Mouse (Mus musculus): Measurements from ENCODE around the gene Rab3gap2. TPM values are rescaled to one million over a fixed set of nuclear protein-coding genes. Genes with fewer than 3 reads are reported as not detected.

Rab3gap2 gene
- polyA plus RNA-seq, 1 experiment from 2014 or later: 21.2 TPM

DNA sequence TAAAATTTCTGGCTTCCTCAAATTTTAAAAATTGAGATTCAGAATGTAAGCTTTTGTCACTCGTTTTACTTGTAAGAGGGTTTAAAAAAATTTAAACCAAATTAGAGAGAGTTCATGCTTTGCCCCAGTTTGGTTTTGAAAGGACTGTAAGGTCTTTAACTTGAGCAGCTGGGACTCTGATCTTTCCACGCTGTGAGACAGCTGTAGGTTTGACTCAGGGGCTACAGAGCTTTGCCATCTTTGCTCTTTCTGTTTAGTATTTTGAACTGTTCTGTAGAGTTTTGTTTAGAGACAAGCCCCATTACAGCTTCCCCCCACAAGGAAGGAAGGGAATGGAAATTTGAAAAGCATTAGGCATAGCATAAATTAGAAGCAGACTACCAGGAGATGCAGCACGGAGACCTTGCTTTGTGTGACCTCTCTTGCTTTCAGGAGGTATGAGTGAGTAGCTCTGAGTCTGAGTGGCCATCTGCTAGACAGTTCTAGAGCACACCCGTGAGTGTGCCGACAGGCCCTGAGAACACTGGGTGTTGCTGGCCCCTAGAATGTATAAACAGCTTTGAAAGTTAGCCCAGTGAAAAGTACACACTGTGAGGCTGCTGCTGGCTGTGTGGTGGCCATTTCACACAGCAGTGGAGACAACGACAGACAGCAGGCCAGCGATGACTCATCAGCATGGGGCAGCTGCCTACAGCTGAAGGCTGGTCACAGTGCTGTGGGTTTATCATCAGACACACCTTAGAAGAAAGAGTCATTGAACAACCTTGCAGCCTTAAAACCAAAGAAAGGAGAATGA, 25.7 kb downstream of the Rab3gap2 start:
- DNase-seq (ENCODE audit: low spot score) (no peak), ATAC-seq (replicated peaks; ENCODE audit: insufficient number of reproducible peaks, low FRiP score, low TSS enrichment, low read depth) (no peak)
- no peak overlapping the region for H3K27ac ChIP-seq (replicated peaks; ENCODE audit: low read depth, low read length)
- no peaks in the 10 kb centered on the region for H3K36me3 ChIP-seq (replicated peaks; ENCODE audit: control insufficient read depth, insufficient read depth, low read depth, low read length)
- no peak overlapping the region for H3K4me2 ChIP-seq (ENCODE audit: low read depth, low read length)
- H3K27me3 ChIP-seq (ENCODE audit: control insufficient read depth, insufficient read depth, low read length): no peaks in the 10 kb centered on the region
- no peaks in the 10 kb centered on the region for H3K4me1 ChIP-seq (ENCODE audit: control insufficient read depth, insufficient read depth, low read length)
- no peak overlapping the region for H3K4me3 ChIP-seq (ENCODE audit: low read depth, low read length)
- WGBS: 63% methylated on average over 7 of the region's 7 CpGs
- H3K9ac ChIP-seq (replicated peaks; ENCODE audit: low read length): no peak overlapping the region
- no peaks in the 10 kb centered on the region for H3K9me3 ChIP-seq (replicated peaks; ENCODE audit: control insufficient read depth, low read length)

DNA sequence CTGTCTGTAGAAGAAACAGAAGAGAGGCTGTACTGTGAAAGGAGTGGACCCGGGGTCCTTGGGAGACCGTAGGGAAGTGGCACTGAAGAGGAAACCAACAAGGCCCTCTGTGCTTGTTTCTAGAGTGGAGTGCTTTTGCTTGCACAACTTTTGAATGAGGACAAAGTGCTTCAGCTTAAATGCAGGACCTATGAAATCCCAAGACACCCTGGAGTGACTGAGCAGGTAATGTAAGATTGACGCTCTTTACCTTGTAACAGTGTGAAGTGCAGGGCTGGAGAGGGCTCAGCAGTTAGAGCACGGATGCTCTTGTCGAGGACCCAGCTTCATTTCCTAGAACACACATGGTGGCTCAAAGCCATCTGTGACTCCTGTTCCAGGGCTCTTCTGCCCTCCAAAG, 31.9 kb downstream of the Rab3gap2 start:
- no peak for ATAC-seq (replicated peaks; ENCODE audit: insufficient number of reproducible peaks, low FRiP score, low TSS enrichment, low read depth)
- Histone ChIP-seq H3K27me3 (ENCODE audit: control insufficient read depth, insufficient read depth, low read length) (no peaks in the 10 kb centered on the region), H3K4me1 (ENCODE audit: control insufficient read depth, insufficient read depth, low read length) (no peaks in the 10 kb centered on the region), H3K4me2 (ENCODE audit: low read depth, low read length) (no peak overlapping the region), H3K27ac (replicated peaks; ENCODE audit: low read depth, low read length) (no peak overlapping the region), H3K9me3 (replicated peaks; ENCODE audit: control insufficient read depth, low read length) (no peaks in the 10 kb centered on the region), H3K9ac (replicated peaks; ENCODE audit: low read length) (no peak overlapping the region), H3K4me3 (ENCODE audit: low read depth, low read length) (no peak overlapping the region), H3K36me3 (replicated peaks; ENCODE audit: control insufficient read depth, insufficient read depth, low read depth, low read length) (no peaks in the 10 kb centered on the region; the same call in 1 of the 2 replicates)
- WGBS: 94% methylated on average over 5 of the region's 5 CpGs
- DNase-seq (ENCODE audit: low spot score): no peak

DNA sequence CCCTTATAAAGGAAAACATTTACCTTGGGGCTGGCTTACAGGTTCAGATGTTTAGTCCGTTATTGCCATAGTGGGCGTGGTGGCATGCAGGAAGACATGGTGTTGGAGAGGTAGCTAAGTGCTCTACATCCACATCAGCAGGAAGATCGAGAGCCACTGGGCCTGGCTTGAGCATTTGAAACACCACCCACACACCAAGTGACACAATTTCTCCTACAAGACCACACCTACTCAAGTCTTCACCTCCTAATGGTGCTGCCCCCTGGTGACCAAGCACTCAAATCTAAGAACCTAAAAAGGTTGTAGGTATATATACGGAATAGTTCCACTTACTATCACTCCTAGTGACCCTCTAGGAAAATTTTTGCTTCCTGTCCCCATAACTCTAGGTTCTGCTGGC, 32.6 kb downstream of the Rab3gap2 start:
- DNase-seq (ENCODE audit: low spot score) (no peak), ATAC-seq (replicated peaks; ENCODE audit: insufficient number of reproducible peaks, low FRiP score, low TSS enrichment, low read depth) (no peak)
- Histone ChIP-seq H3K27me3 (ENCODE audit: control insufficient read depth, insufficient read depth, low read length) (no peaks in the 10 kb centered on the region), H3K9me3 (replicated peaks; ENCODE audit: control insufficient read depth, low read length) (no peaks in the 10 kb centered on the region), H3K36me3 (replicated peaks; ENCODE audit: control insufficient read depth, insufficient read depth, low read depth, low read length) (no peaks in the 10 kb centered on the region; the same call in 1 of the 2 replicates), H3K9ac (replicated peaks; ENCODE audit: low read length) (no peak overlapping the region), H3K4me2 (ENCODE audit: low read depth, low read length) (no peak overlapping the region), H3K4me1 (ENCODE audit: control insufficient read depth, insufficient read depth, low read length) (no peaks in the 10 kb centered on the region), H3K4me3 (ENCODE audit: low read depth, low read length) (no peak overlapping the region), H3K27ac (replicated peaks; ENCODE audit: low read depth, low read length) (no peak overlapping the region)
- WGBS: 90% methylated on average over 4 of the region's 4 CpGs

GRCm38 (mm10) chr1:185243013-185243412, 39.1 kb downstream of the Rab3gap2 start:
- Histone ChIP-seq H3K27ac (replicated peaks; ENCODE audit: low read depth, low read length) (no peak overlapping the region), H3K27me3 (ENCODE audit: control insufficient read depth, insufficient read depth, low read length) (no peaks in the 10 kb centered on the region), H3K36me3 (replicated peaks; ENCODE audit: control insufficient read depth, insufficient read depth, low read depth, low read length) (peaks cover 2% of the 10 kb centered on the region), H3K9me3 (replicated peaks; ENCODE audit: control insufficient read depth, low read length) (no peaks in the 10 kb centered on the region), H3K4me3 (ENCODE audit: low read depth, low read length) (no peak overlapping the region), H3K4me2 (ENCODE audit: low read depth, low read length) (no peak overlapping the region), H3K4me1 (ENCODE audit: control insufficient read depth, insufficient read depth, low read length) (no peaks in the 10 kb centered on the region), H3K9ac (replicated peaks; ENCODE audit: low read length) (no peak overlapping the region)
- no peak for DNase-seq (ENCODE audit: low spot score)
- ATAC-seq (replicated peaks; ENCODE audit: insufficient number of reproducible peaks, low FRiP score, low TSS enrichment, low read depth): no peak
- WGBS: 90% methylated on average over 8 of the region's 8 CpGs

- no peak for ATAC-seq (replicated peaks; ENCODE audit: insufficient number of reproducible peaks, low FRiP score, low TSS enrichment, low read depth)
- H3K9me3 ChIP-seq (replicated peaks; ENCODE audit: control insufficient read depth, low read length): no peaks in the 10 kb centered on the region
- H3K4me2 ChIP-seq (ENCODE audit: low read depth, low read length): no peak overlapping the region
- no peak overlapping the region for H3K27ac ChIP-seq (replicated peaks; ENCODE audit: low read depth, low read length)
- H3K9ac ChIP-seq (replicated peaks; ENCODE audit: low read length): no peak overlapping the region
- no peak overlapping the region for H3K4me3 ChIP-seq (ENCODE audit: low read depth, low read length)
- DNase-seq (ENCODE audit: low spot score): no peak
- peaks cover 2% of the 10 kb centered on the region; the same call in 1 of the 2 replicates for H3K36me3 ChIP-seq (replicated peaks; ENCODE audit: control insufficient read depth, insufficient read depth, low read depth, low read length)
- WGBS: 70% methylated on average over 5 of the region's 7 CpGs
- H3K4me1 ChIP-seq (ENCODE audit: control insufficient read depth, insufficient read depth, low read length): no peaks in the 10 kb centered on the region
- H3K27me3 ChIP-seq (ENCODE audit: control insufficient read depth, insufficient read depth, low read length): no peaks in the 10 kb centered on the region
These were observed 41.5 kb downstream of the Rab3gap2 start for GRCm38 (mm10) chr1:185245456-185245855.

DNA sequence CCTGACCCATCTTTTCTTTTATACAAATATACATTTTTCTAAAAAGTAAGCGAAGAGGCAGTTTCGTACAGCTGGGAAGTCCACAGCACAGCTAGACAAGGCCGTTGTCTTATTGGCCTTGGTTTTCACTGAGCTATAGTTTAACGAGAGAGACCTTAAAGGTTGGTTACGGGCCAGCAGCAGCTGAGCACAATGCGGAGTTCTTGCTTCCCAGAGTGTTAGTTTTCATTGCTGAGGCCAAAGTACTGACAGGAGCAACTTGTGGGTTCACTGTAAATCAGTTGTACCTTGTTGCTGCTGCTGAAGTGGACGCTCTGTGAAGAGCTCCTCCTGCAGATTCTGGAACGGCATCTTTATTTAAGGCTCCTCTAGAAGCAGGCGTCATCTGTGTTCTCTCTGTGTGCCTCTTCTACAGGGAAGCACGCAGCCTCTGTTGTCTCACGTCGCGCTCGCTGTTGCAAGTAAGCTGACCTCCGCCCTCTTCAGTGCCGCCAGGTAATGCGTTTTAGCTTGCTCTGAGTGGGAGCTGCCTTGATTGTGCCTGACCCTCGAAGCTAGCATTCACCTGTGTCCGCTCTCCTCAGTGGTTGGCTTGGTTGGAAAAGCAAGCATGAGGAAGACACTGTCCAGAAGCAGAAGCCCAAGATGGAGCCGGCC, 43.6 kb downstream of the Rab3gap2 start:
- no peak for ATAC-seq (replicated peaks; ENCODE audit: insufficient number of reproducible peaks, low FRiP score, low TSS enrichment, low read depth)
- no peak for DNase-seq (ENCODE audit: low spot score)
- Histone ChIP-seq H3K4me2 (ENCODE audit: low read depth, low read length) (no peak overlapping the region), H3K27me3 (ENCODE audit: control insufficient read depth, insufficient read depth, low read length) (no peaks in the 10 kb centered on the region), H3K4me1 (ENCODE audit: control insufficient read depth, insufficient read depth, low read length) (no peaks in the 10 kb centered on the region), H3K9me3 (replicated peaks; ENCODE audit: control insufficient read depth, low read length) (no peaks in the 10 kb centered on the region), H3K4me3 (ENCODE audit: low read depth, low read length) (no peak overlapping the region), H3K9ac (replicated peaks; ENCODE audit: low read length) (no peak overlapping the region), H3K27ac (replicated peaks; ENCODE audit: low read depth, low read length) (no peak overlapping the region), H3K36me3 (replicated peaks; ENCODE audit: control insufficient read depth, insufficient read depth, low read depth, low read length) (peaks cover 5% of the 10 kb centered on the region)
- WGBS: 85% methylated on average over 20 of the region's 20 CpGs

DNA sequence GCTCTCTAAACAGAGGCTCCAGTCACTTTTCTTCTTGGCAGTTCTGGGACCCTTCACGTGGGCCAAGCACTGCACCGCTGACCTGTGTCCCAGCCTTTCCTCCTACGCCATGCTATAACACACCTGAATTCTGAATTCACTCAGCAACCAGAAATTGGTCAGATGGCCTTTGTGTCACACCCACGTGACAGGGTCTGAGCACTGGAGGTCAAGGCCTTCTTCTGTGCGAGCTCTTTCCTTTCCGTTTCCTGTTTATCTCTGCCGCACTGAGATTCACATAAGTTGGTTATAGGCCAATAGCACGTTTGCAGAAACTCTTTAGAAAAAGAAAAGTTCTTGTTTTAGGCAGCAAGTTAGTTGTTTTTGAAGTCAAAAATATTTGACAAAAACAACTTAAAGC, 44.8 kb downstream of the Rab3gap2 start:
- H3K9ac ChIP-seq (replicated peaks; ENCODE audit: low read length): no peak overlapping the region
- ATAC-seq (replicated peaks; ENCODE audit: insufficient number of reproducible peaks, low FRiP score, low TSS enrichment, low read depth): no peak
- 85% methylated on average over 8 of the region's 8 CpGs for WGBS

GRCm38 (mm10) chr1:185252351-185252750, 48.4 kb downstream of the Rab3gap2 start:
- H3K4me1 ChIP-seq (ENCODE audit: control insufficient read depth, insufficient read depth, low read length): no peaks in the 10 kb centered on the region
- H3K9me3 ChIP-seq (replicated peaks; ENCODE audit: control insufficient read depth, low read length): no peaks in the 10 kb centered on the region
- WGBS: 93% methylated on average over 3 of the region's 3 CpGs
- peaks cover 6% of the 10 kb centered on the region for H3K36me3 ChIP-seq (replicated peaks; ENCODE audit: control insufficient read depth, insufficient read depth, low read depth, low read length)
- no peak overlapping the region for H3K9ac ChIP-seq (replicated peaks; ENCODE audit: low read length)
- no peak overlapping the region for H3K27ac ChIP-seq (replicated peaks; ENCODE audit: low read depth, low read length)
- ATAC-seq (replicated peaks; ENCODE audit: insufficient number of reproducible peaks, low FRiP score, low TSS enrichment, low read depth): no peak
- H3K4me3 ChIP-seq (ENCODE audit: low read depth, low read length): no peak overlapping the region
- H3K27me3 ChIP-seq (ENCODE audit: control insufficient read depth, insufficient read depth, low read length): no peaks in the 10 kb centered on the region
- DNase-seq (ENCODE audit: low spot score): no peak
- H3K4me2 ChIP-seq (ENCODE audit: low read depth, low read length): no peak overlapping the region

More for the DNA sequence above, 44.8 kb downstream of the Rab3gap2 start:
- H3K4me1 ChIP-seq (ENCODE audit: control insufficient read depth, insufficient read depth, low read length): no peaks in the 10 kb centered on the region
- H3K36me3 ChIP-seq (replicated peaks; ENCODE audit: control insufficient read depth, insufficient read depth, low read depth, low read length): peaks cover 6% of the 10 kb centered on the region
- DNase-seq (ENCODE audit: low spot score): no peak
- H3K27me3 ChIP-seq (ENCODE audit: control insufficient read depth, insufficient read depth, low read length): no peaks in the 10 kb centered on the region
- H3K4me2 ChIP-seq (ENCODE audit: low read depth, low read length): no peak overlapping the region
- no peak overlapping the region for H3K4me3 ChIP-seq (ENCODE audit: low read depth, low read length)
- H3K9me3 ChIP-seq (replicated peaks; ENCODE audit: control insufficient read depth, low read length): no peaks in the 10 kb centered on the region
- H3K27ac ChIP-seq (replicated peaks; ENCODE audit: low read depth, low read length): no peak overlapping the region

Measured in embryonic facial prominence, embryonic 11.5 days (tissue).